Mouse (Mus musculus): ENCODE data around the gene Invs. TPM values are rescaled to one million over a fixed set of nuclear protein-coding genes. Genes with fewer than 3 reads are reported as not detected.

Gene Invs
- total and polyA plus RNA-seq, 3 experiments, result 5.1 to 6.9 (median 5.7) TPM

DNA sequence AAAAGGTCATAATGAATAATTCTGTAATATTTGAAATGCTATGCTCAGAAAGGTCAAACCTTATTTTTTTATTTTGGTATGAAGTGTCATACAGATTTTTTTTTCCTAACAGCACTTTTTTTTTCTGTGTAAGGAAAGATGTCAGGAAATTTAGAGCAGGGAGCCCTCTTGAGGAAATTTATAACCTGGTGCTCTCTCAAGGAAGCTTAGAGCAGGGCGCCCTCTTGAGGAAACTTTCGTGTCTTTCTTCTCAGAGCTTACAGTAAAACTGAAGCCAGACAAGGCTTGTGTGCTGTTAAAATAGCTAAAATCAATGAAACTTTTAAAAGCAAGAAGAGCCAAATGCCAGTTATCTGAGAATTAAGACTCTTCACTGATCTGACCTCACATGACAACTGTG is 101.4 kb downstream of the Invs start:
- in situ Hi-C loops (cut with MboI; ENCODE audit: low pct_ligation_motif_present, low pct_unique_long_range_greater_than_20kb, low sequenced_read_pairs) (loop anchor here (10.0 to 25.0 kb wide), 4 partner anchors 66 to 346 kb away; partner anchors contain the start of gene Stx17), dilution Hi-C loops (cut with MboI; ENCODE audit: extremely low pct_ligation_motif_present, extremely low pct_unique_long_range_greater_than_20kb, low sequenced_read_pairs) (no loop called here)
- peaks cover 8% of the 10 kb centered on the region for H3K9me3 ChIP-seq (replicated peaks; ENCODE audit: low read length)

GRCm38 (mm10) chr4:48382506-48382905 is 102.9 kb downstream of the Invs start:
- Histone ChIP-seq H3K27ac (ENCODE audit: insufficient read depth, low read depth) (no peak overlapping the region), H3K9ac (ENCODE audit: insufficient read depth, low read depth) (no peak overlapping the region), H3K4me1 (ENCODE audit: control insufficient read depth in 1 of 2, insufficient read depth in 2 of 2) (no peaks in the 10 kb centered on the region), H3K27me3 (replicated peaks) (no peaks in the 10 kb centered on the region), H3K36me3 (replicated peaks in 1 of 2; ENCODE audit: control insufficient read depth in 1 of 2, insufficient read depth in 1 of 2, low read length in 1 of 2) (peaks cover 6 to 20% of the 10 kb centered on the region in 2 experiments), H3K79me2 (replicated peaks; ENCODE audit: control insufficient read depth, extremely low read depth, insufficient read depth, poor library complexity, severe bottlenecking) (no peaks in the 10 kb centered on the region), H3K4me3 (replicated peaks in 1 of 3; ENCODE audit: low read depth in 2 of 3, low read length in 2 of 3, poor library complexity in 1 of 3) (no peak overlapping the region), H3K4me2 (ENCODE audit: insufficient read depth, low read depth, poor library complexity, severe bottlenecking) (no peak overlapping the region), H3K9me3 (replicated peaks; ENCODE audit: low read length) (peaks cover 8% of the 10 kb centered on the region)
- dilution Hi-C loops (cut with MboI; ENCODE audit: extremely low pct_ligation_motif_present, extremely low pct_unique_long_range_greater_than_20kb, low sequenced_read_pairs) (no loop called here), in situ Hi-C loops (cut with MboI; ENCODE audit: low pct_ligation_motif_present, low pct_unique_long_range_greater_than_20kb, low sequenced_read_pairs) (loop anchor here (10.0 to 25.0 kb wide), 4 partner anchors 68 to 348 kb away; partner anchors contain the start of gene Stx17)
- TF ChIP-seq CHD2 (IDR thresholded peaks at IDR 0.05; ENCODE audit: low read length) (no peak), RCOR1 (conservative IDR thresholded peaks at IDR 0.05; ENCODE audit: low read depth, low read length) (no peak), PAX5 (IDR thresholded peaks at IDR 0.05; ENCODE audit: low read length) (no peak), NRF1 (IDR thresholded peaks at IDR 0.05; ENCODE audit: low read depth, low read length) (no peak), BHLHE40 (IDR thresholded peaks at IDR 0.05; ENCODE audit: low read depth, low read length) (no peak), USF1 (IDR thresholded peaks at IDR 0.05; ENCODE audit: low read depth, low read length) (no peak)
- no peak for DNase-seq (ENCODE audit: extremely low read depth)

More for the DNA sequence above, 101.4 kb downstream of the Invs start:
- no peak overlapping the region for H3K27ac ChIP-seq (ENCODE audit: insufficient read depth, low read depth)
- peak; percentile 70 for DNase-seq (ENCODE audit: extremely low read depth)
- H3K36me3 ChIP-seq (replicated peaks in 1 of 2; ENCODE audit: control insufficient read depth in 1 of 2, insufficient read depth in 1 of 2, low read length in 1 of 2), result peaks cover 5 to 15% of the 10 kb centered on the region in 2 experiments
- H3K4me1 ChIP-seq (ENCODE audit: control insufficient read depth in 1 of 2, insufficient read depth in 2 of 2), result no peaks in the 10 kb centered on the region
- H3K27me3 ChIP-seq (replicated peaks), result no peaks in the 10 kb centered on the region
- H3K4me2 ChIP-seq (ENCODE audit: insufficient read depth, low read depth, poor library complexity, severe bottlenecking), result no peak overlapping the region
- TF ChIP-seq ZC3H11A (IDR thresholded peaks at IDR 0.05; ENCODE audit: low read depth, low read length) (peak; percentile 90), JUN (IDR thresholded peaks at IDR 0.05; ENCODE audit: insufficient read depth, low read depth, low read length) (no peak), ETS1 (conservative IDR thresholded peaks at IDR 0.05; ENCODE audit: low read depth, low read length) (no peak), TCF12 (IDR thresholded peaks at IDR 0.05; ENCODE audit: low read depth, low read length) (no peak), ELF1 (IDR thresholded peaks at IDR 0.05; ENCODE audit: low read depth, low read length) (no peak), GABPA (IDR thresholded peaks at IDR 0.05; ENCODE audit: insufficient replicate concordance, low read depth, low read length) (no peak), NRF1 (IDR thresholded peaks at IDR 0.05; ENCODE audit: low read depth, low read length) (no peak), TBP (conservative IDR thresholded peaks at IDR 0.05; ENCODE audit: low read depth, low read length) (no peak), MXI1 (IDR thresholded peaks at IDR 0.05; ENCODE audit: low read depth, low read length) (no peak), PAX5 (IDR thresholded peaks at IDR 0.05; ENCODE audit: low read length) (no peak), RAD21 (IDR thresholded peaks at IDR 0.05; ENCODE audit: low read depth, low read length) (peak; percentile 95), KAT2A (IDR thresholded peaks at IDR 0.05; ENCODE audit: insufficient replicate concordance, low read length) (no peak), POLR2AphosphoS2 (IDR thresholded peaks at IDR 0.05; ENCODE audit: low read depth, low read length) (no peak), E2F4 (IDR thresholded peaks at IDR 0.05; ENCODE audit: insufficient replicate concordance, low read depth, low read length) (no peak), MYC (IDR thresholded peaks at IDR 0.05; ENCODE audit: low read depth, low read length) (no peak), EP300 (IDR thresholded peaks at IDR 0.05; ENCODE audit: low read length) (no peak), HCFC1 (IDR thresholded peaks at IDR 0.05; ENCODE audit: low read depth, low read length) (no peak), CHD2 (IDR thresholded peaks at IDR 0.05; ENCODE audit: low read length) (no peak), UBTF (IDR thresholded peaks at IDR 0.05; ENCODE audit: low read depth, low read length) (no peak), IRF4 (IDR thresholded peaks at IDR 0.05; ENCODE audit: low read depth, low read length) (no peak), MAX (IDR thresholded peaks at IDR 0.05; ENCODE audit: low read length) (no peak), NELFE (IDR thresholded peaks at IDR 0.05; ENCODE audit: low read depth, low read length) (peak; percentile 34; the same call in 1 of the 2 replicates), POLR2A (IDR thresholded peaks at IDR 0.05; ENCODE audit: low read depth, low read length) (no peak), ZKSCAN1 (IDR thresholded peaks at IDR 0.05; ENCODE audit: borderline replicate concordance, low read depth, low read length) (no peak), CTCF (conservative IDR thresholded peaks at IDR 0.05 in 1 of 2, IDR thresholded peaks at IDR 0.05 in 1 of 2; ENCODE audit: low read depth in 2 of 2, low read length in 2 of 2) (peak; percentile 13 to 99; a peak in 3 of 4 replicates), MAZ (IDR thresholded peaks at IDR 0.05; ENCODE audit: low read depth, low read length) (no peak), BHLHE40 (IDR thresholded peaks at IDR 0.05; ENCODE audit: low read depth, low read length) (no peak), MAFK (IDR thresholded peaks at IDR 0.05; ENCODE audit: insufficient replicate concordance, low read length) (no peak), RCOR1 (conservative IDR thresholded peaks at IDR 0.05; ENCODE audit: low read depth, low read length) (no peak), ZMIZ1 (IDR thresholded peaks at IDR 0.05; ENCODE audit: low read depth, low read length) (no peak), SIN3A (IDR thresholded peaks at IDR 0.05; ENCODE audit: low read length) (no peak), JUND (conservative IDR thresholded peaks at IDR 0.05; ENCODE audit: low read depth, low read length) (no peak), SMC3 (IDR thresholded peaks at IDR 0.05; ENCODE audit: low read depth, low read length) (peak; percentile 86), ZNF384 (IDR thresholded peaks at IDR 0.05; ENCODE audit: low read depth, low read length) (peak; percentile 94), MEF2A (IDR thresholded peaks at IDR 0.05; ENCODE audit: borderline replicate concordance, low read depth, low read length) (no peak), USF1 (IDR thresholded peaks at IDR 0.05; ENCODE audit: low read depth, low read length) (no peak), CHD1 (IDR thresholded peaks at IDR 0.05; ENCODE audit: low read depth, low read length) (no peak), USF2 (conservative IDR thresholded peaks at IDR 0.05; ENCODE audit: low read depth, low read length) (no peak)
- H3K9ac ChIP-seq (ENCODE audit: insufficient read depth, low read depth), result no peak overlapping the region
- no peak overlapping the region for H3K4me3 ChIP-seq (replicated peaks in 1 of 3; ENCODE audit: low read depth in 2 of 3, low read length in 2 of 3, poor library complexity in 1 of 3)
- H3K79me2 ChIP-seq (replicated peaks; ENCODE audit: control insufficient read depth, extremely low read depth, insufficient read depth, poor library complexity, severe bottlenecking), result no peaks in the 10 kb centered on the region

Data from CH12.LX (cell line).